ENCODE assay signal across 15 mouse cellular contexts in genomic region chrX:13014051-13014450, GRCm38 (mm10).
"Had no signal": no experiment of that assay in that cellular context is flagged by ENCODE, and none has a peak within 500 bp of the region (broad histone marks: within the 10 kb centered on the region; RNA-seq: fewer than 3 reads in every experiment).

No protein-coding gene starts in this region.

- DNase-seq: gastrocnemius, adult 2 months; gastrocnemius, postnatal 10 days; gastrocnemius, postnatal 36 days; heart, adult 11 months; heart, adult 2 months; heart, postnatal 10 days; heart, postnatal 4 days; kidney, adult 18-20 months; kidney, adult 8-10 months; kidney, postnatal 10 days; kidney, postnatal 25 days; layer of hippocampus, adult 9-11 months; layer of hippocampus, postnatal 36 days; liver; liver, embryonic 13.5 days had no signal
